In the genomic region with DNA sequence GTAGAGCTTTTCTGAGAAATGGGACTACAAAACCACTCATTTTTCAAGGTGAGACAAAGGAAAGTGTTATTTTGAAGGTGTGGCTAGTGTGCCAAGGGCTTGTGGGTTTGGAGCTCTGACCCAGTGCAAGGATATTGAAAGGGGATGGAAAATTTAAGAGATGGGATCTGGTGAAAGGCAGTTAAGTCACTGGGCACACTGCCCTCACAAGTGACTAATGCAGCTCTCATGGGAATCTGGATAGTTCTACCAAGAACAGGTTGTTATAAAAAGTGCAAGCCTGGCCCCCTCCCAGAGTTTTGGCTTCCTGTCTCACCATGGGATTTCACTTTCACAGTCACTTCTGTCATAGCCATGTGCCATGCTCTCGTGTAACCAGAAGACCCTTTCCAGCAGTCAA, we compare ENCODE assay signal across 12 mouse cellular contexts.
DNase-seq lines count a peak whose midpoint lies in the region.
"Had no signal": no experiment of that assay in that cellular context is flagged by ENCODE, and none has a peak within 500 bp of the region (broad histone marks: within the 10 kb centered on the region; RNA-seq: fewer than 3 reads in every experiment).

No protein-coding gene starts in this region.

- peak; percentile 19 to 42 for DNase-seq in adrenal gland, postnatal 36 days
- no peak for DNase-seq in adrenal gland, postnatal 4 days (ENCODE audit: low spot score in 2 of 2)
- DNase-seq in 3T3-L1 (ENCODE audit: low read depth, low spot score) = peak; percentile 97
- peak; percentile 91 for DNase-seq in NIH3T3 (ENCODE audit: low read depth)
- no peak for DNase-seq in embryo, embryonic 11 days
- DNase-seq in urinary bladder, postnatal 36 days (ENCODE audit: low spot score in 2 of 2) = no peak
- DNase-seq: B cell, adult 2 months; cerebellum, adult 18-20 months; cerebellum, adult 9-10 months; cerebellum, postnatal 14 days; gastrocnemius, postnatal 25 days; kidney, adult 2 months had no signal

Comparison
In these comparisons a context has a peak if more than half of its experiments do, and no peak if none do; other contexts are left out.
1. DNase-seq: peak in adrenal gland, postnatal 36 days (2 of 2), 3T3-L1 (single experiment) and NIH3T3 (single experiment); none in adrenal gland, postnatal 4 days (0 of 2), embryo, embryonic 11 days (single experiment) and urinary bladder, postnatal 36 days (0 of 2).